In genomic region chr14:48053151-48053550, GRCm38 (mm10) we compare ENCODE assay signal across 27 mouse cellular contexts.
A peak's percentile ranks its signal among the peaks of the same experiment; 100 is the strongest.
DNase-seq lines count a peak whose midpoint lies in the region; ATAC-seq lines count a peak whose summit lies in the region.
"Had no signal": no experiment of that assay in that cellular context is flagged by ENCODE, and none has a peak within 500 bp of the region (broad histone marks: within the 10 kb centered on the region; RNA-seq: fewer than 3 reads in every experiment).

No protein-coding gene starts in this region.

- H3K36me3 ChIP-seq in forebrain, embryonic 16.5 days (ENCODE audit: control insufficient read depth, insufficient read depth) = no peaks in the 10 kb centered on the region
- H3K36me3 ChIP-seq in forebrain, embryonic 11.5 days (ENCODE audit: control insufficient read depth, insufficient read depth, low read length) = no peaks in the 10 kb centered on the region
- no peaks in the 10 kb centered on the region for H3K36me3 ChIP-seq in midbrain, embryonic 10.5 days
- no peaks in the 10 kb centered on the region for H3K36me3 ChIP-seq in midbrain, embryonic 13.5 days
- H3K36me3 ChIP-seq: heart, embryonic 15.5 days; liver, embryonic 15.5 days; lung, embryonic 15.5 days; stomach, embryonic 15.5 days had no signal

- no peak overlapping the region for H3K4me3 ChIP-seq in forebrain, embryonic 16.5 days (replicated peaks; ENCODE audit: low read length)
- no peak overlapping the region for H3K4me3 ChIP-seq in forebrain, embryonic 11.5 days (ENCODE audit: low read depth, low read length)
- no peak overlapping the region for H3K4me3 ChIP-seq in midbrain, embryonic 10.5 days
- no peak overlapping the region for H3K4me3 ChIP-seq in midbrain, embryonic 13.5 days (replicated peaks)
- H3K4me3 ChIP-seq: heart, embryonic 15.5 days; left cerebral cortex, adult 2 months; liver, embryonic 15.5 days; lung, embryonic 15.5 days; stomach, embryonic 15.5 days had no signal

- no peaks in the 10 kb centered on the region for H3K9me3 ChIP-seq in forebrain, embryonic 16.5 days (ENCODE audit: control insufficient read depth, low read length)
- no peaks in the 10 kb centered on the region; the same call in 1 of the 2 replicates for H3K9me3 ChIP-seq in forebrain, embryonic 11.5 days (ENCODE audit: control insufficient read depth, low read length)
- no peaks in the 10 kb centered on the region for H3K9me3 ChIP-seq in midbrain, embryonic 10.5 days (replicated peaks)
- no peaks in the 10 kb centered on the region for H3K9me3 ChIP-seq in midbrain, embryonic 13.5 days
- H3K9me3 ChIP-seq: heart, embryonic 15.5 days; liver, embryonic 15.5 days; lung, embryonic 15.5 days; stomach, embryonic 15.5 days had no signal

- H3K9ac ChIP-seq in forebrain, embryonic 16.5 days (replicated peaks; ENCODE audit: low read depth, low read length) = no peak overlapping the region
- no peak overlapping the region for H3K9ac ChIP-seq in forebrain, embryonic 11.5 days (ENCODE audit: low read length)
- H3K9ac ChIP-seq in midbrain, embryonic 13.5 days (replicated peaks) = no peak overlapping the region
- H3K9ac ChIP-seq: heart, embryonic 15.5 days; hindbrain, embryonic 14.5 days; liver, embryonic 15.5 days; lung, embryonic 15.5 days; stomach, embryonic 15.5 days had no signal

- peaks cover 3% of the 10 kb centered on the region; the same call in 1 of the 2 replicates for H3K4me1 ChIP-seq in forebrain, embryonic 16.5 days (replicated peaks; ENCODE audit: control insufficient read depth, insufficient read depth, low read length)
- H3K4me1 ChIP-seq in forebrain, embryonic 11.5 days (replicated peaks; ENCODE audit: control insufficient read depth, insufficient read depth, low read length) = no peaks in the 10 kb centered on the region
- peaks cover 7% of the 10 kb centered on the region for H3K4me1 ChIP-seq in midbrain, embryonic 10.5 days
- no peaks in the 10 kb centered on the region for H3K4me1 ChIP-seq in midbrain, embryonic 13.5 days (replicated peaks)
- H3K4me1 ChIP-seq: heart, embryonic 15.5 days; liver, embryonic 15.5 days; stomach, embryonic 15.5 days had no signal

- DNase-seq in forebrain, embryonic 11.5 days (ENCODE audit: low spot score) = no peak
- no peak for DNase-seq in midbrain, embryonic 10.5 days (ENCODE audit: low spot score)
- peak; percentile 52 for DNase-seq in embryo, embryonic 9.5 days (ENCODE audit: extremely low spot score)
- DNase-seq in mesoderm, embryonic 11.5 days (ENCODE audit: low read depth, low spot score) = peak; percentile 63
- no peak for DNase-seq in frontal cortex, postnatal 14 days (ENCODE audit: low spot score in 2 of 2)
- no peak for DNase-seq in adrenal gland, adult 2 months
- DNase-seq: adrenal gland, postnatal 36 days; cerebellum, adult 11 months; cerebellum, adult 9-11 months; gastrocnemius, postnatal 36 days; heart, postnatal 36 days; kidney, adult 18-20 months; kidney, postnatal 36 days; liver; lung, postnatal 4 days; retina, postnatal 1 day; thymus, adult 18-20 months; thymus, postnatal 36 days had no signal

- 86% methylated on average over 4 of the region's 4 CpGs for WGBS in forebrain, embryonic 16.5 days
- 68% methylated on average over 4 of the region's 4 CpGs for WGBS in forebrain, embryonic 11.5 days
- 70% methylated on average over 4 of the region's 4 CpGs for WGBS in midbrain, embryonic 10.5 days
- 86% methylated on average over 4 of the region's 4 CpGs for WGBS in midbrain, embryonic 13.5 days

- 0 out of 2 replicates have a peak overlapping the region, but pooled peaks have one; percentile 31 for H3K27ac ChIP-seq in forebrain, embryonic 16.5 days (ENCODE audit: low read length)
- H3K27ac ChIP-seq in forebrain, embryonic 11.5 days (ENCODE audit: low read depth, low read length) = no peak overlapping the region
- H3K27ac ChIP-seq in midbrain, embryonic 10.5 days (replicated peaks) = 0 out of 2 replicates have a peak overlapping the region, but pooled peaks have one; percentile 19
- H3K27ac ChIP-seq in midbrain, embryonic 13.5 days = no peak overlapping the region
- H3K27ac ChIP-seq: heart, embryonic 15.5 days; hindbrain, embryonic 14.5 days; liver, embryonic 15.5 days; lung, embryonic 15.5 days; stomach, embryonic 15.5 days had no signal

- no peaks in the 10 kb centered on the region for H3K27me3 ChIP-seq in forebrain, embryonic 16.5 days (replicated peaks; ENCODE audit: control insufficient read depth, insufficient read depth, low read length)
- H3K27me3 ChIP-seq in forebrain, embryonic 11.5 days (ENCODE audit: control insufficient read depth, insufficient read depth, low read length) = no peaks in the 10 kb centered on the region
- no peaks in the 10 kb centered on the region for H3K27me3 ChIP-seq in midbrain, embryonic 10.5 days (ENCODE audit: low read depth, poor library complexity, severe bottlenecking)
- no peaks in the 10 kb centered on the region; the same call in 1 of the 2 replicates for H3K27me3 ChIP-seq in midbrain, embryonic 13.5 days
- H3K27me3 ChIP-seq: heart, embryonic 15.5 days; liver, embryonic 15.5 days; lung, embryonic 15.5 days; stomach, embryonic 15.5 days had no signal

- ATAC-seq in forebrain, embryonic 16.5 days = no peak
- ATAC-seq in forebrain, embryonic 11.5 days (replicated peaks; ENCODE audit: low FRiP score) = no peak
- no peak for ATAC-seq in midbrain, embryonic 13.5 days
- ATAC-seq: inflammation-experienced regulatory T-cells, adult 6 months had no signal

- no peak overlapping the region for H3K4me2 ChIP-seq in forebrain, embryonic 16.5 days (ENCODE audit: low read length)
- H3K4me2 ChIP-seq in forebrain, embryonic 11.5 days (ENCODE audit: low read depth, low read length, severe bottlenecking) = no peak overlapping the region
- no peak overlapping the region for H3K4me2 ChIP-seq in midbrain, embryonic 13.5 days (replicated peaks)
- H3K4me2 ChIP-seq: heart, embryonic 15.5 days; hindbrain, embryonic 14.5 days; liver, embryonic 15.5 days; lung, embryonic 15.5 days; stomach, embryonic 15.5 days had no signal

Comparison
In these comparisons a context has a peak if more than half of its experiments do, and no peak if none do; other contexts are left out.
1. H3K27ac ChIP-seq: peak in forebrain, embryonic 16.5 days (single experiment) and midbrain, embryonic 10.5 days (single experiment); none in forebrain, embryonic 11.5 days (single experiment) and midbrain, embryonic 13.5 days (single experiment).
2. DNase-seq: peak in embryo, embryonic 9.5 days (single experiment) and mesoderm, embryonic 11.5 days (single experiment); none in forebrain, embryonic 11.5 days (single experiment), midbrain, embryonic 10.5 days (single experiment), frontal cortex, postnatal 14 days (0 of 2) and adrenal gland, adult 2 months (single experiment).